Mouse (Mus musculus): Measurements from ENCODE around the gene Lcmt1. TPM values are rescaled to one million over a fixed set of nuclear protein-coding genes. Genes with fewer than 3 reads are reported as not detected.
A peak's percentile ranks its signal among the peaks of the same experiment; 100 is the strongest.

Lcmt1 gene
- total RNA-seq (2021) = 10 to 100 TPM; 21.8 to 22.1 TPM
- long read RNA-seq, experiment 1, transcript Lcmt1-201 (11 exons, 1,369 nt) = major isoform, 18 of 20 reads
- long read RNA-seq, experiment 1, partial matches to known transcripts = 2 of 20 reads
- long read RNA-seq, experiment 1, other reads (novel, unspliced or antisense) = 0 of 20 reads
- long read RNA-seq, experiment 2, transcript Lcmt1-201 (11 exons, 1,369 nt) = major isoform, 13 of 14 reads
- long read RNA-seq, experiment 2, partial matches to known transcripts = 0 of 14 reads
- long read RNA-seq, experiment 2, other reads (novel, unspliced or antisense) = 1 of 14 reads

DNA sequence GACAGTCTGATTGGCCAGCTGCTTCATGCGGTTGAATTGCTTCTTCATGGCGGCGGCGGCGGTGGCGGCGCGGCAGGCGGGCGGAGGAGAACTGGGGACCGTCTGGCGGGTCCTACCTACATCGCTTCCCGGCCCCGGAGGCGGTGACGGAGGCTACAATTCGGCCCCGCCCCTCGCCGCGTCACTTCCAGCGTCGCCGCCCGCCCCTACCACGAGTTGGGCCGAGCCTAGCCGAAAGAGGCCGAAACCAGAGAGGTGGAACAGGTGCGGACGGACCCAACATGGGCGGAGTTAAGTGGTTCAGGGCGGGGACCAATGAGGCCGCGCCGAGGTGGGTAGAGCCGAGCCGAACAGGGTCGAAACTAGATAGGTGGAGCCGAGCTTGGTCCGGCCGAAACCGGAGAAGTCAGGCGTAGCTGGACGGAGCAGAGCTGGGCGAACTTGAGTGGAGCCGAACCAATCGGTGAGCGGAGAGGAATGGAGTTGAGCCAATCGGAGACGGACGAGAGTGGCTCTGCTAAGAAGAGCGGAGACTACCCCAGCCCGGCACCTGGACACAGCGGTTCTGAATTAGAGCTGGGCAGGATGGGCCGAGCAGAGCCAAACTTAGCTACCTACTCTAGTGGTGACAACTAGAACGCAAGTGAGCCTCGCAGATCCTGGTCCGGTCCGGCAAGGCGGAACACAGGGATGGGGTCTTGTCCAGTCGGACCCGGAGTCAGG is at the start of gene Lcmt1, which contains the start of gene Arhgap17:
TSS of gene Lcmt1 (plus strand) at position 26 of the 723 bp plus-strand sequence.
TSS of gene Arhgap17 (minus strand) at position 157 of the 723 bp plus-strand sequence.
- peak; percentile 97 to 99 for DNase-seq

DNA sequence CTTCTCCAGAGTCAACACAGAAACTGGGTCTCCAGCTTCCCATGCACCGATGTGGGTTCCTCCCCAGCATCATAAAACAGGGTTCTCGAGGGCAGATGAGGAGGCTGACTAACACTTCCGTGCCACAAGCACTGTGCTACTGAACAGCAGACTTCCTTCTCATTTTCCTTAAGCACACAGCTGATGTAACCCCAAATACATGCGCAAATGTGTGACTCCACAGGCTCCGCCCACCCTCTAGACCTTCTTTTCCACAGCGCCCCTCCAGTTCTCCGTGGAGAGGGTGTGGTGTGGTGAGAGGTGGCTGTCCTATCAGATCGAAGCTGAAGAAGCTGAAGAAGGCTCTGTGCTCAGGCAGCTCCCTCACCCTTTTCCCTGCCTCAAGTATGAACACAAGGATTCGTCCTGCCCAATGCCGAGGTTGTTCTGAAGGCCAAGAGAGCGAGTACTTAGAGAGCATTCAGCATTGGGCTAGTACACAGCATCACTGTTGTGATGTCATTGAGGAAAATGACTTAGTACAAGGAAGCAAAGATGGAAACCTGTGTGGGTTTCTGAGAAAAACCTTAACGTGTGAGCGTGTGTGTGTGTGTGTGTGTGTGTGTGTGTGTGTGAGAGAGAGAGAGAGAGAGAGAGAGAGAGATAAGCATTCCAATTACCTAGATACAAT is 47.0 kb upstream of the Lcmt1 start:
- peak in 1 of 2 experiments; percentile 34 for DNase-seq

DNA sequence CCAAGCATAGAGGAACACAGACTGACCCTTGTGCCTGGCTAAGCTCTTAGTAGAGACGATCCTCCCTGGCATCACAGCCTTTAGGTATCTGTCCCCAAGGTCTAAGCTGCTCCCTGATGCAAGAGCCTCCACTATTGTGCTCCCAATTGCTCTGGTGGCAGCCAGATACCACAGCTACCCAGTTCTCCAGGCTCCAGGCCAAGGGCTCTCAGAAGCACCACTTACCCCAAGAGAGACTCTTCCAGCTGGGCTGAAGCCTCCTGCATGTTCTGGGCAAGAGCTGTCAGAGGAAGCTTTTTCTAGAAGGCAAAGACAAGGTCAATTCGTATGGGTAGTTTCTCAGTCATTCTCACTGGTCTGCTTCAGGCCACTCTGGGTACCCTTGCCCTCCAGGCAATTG is 46.2 kb upstream of the Lcmt1 start:
- DNase-seq = peak; percentile 70 to 83

DNA sequence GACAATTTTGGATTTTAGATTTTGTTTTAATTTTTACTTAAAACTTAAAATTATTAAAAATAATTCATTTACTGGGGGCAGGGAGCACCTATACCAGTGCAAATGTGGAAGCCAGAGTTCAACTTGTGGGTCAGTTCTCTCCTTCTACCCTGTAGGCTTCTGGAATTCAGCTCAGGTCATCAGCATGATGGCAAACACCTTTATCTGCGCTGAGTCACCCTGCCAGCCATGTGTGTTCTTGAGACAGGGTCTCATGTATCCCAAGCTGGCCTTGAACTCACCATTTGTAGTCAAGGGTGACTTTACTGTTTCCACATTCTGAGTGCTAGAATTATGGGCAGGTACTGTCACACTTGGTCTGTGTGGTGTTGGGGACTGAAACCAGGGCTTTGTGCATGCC is 45.5 kb upstream of the Lcmt1 start:
- DNase-seq = no peak

DNA sequence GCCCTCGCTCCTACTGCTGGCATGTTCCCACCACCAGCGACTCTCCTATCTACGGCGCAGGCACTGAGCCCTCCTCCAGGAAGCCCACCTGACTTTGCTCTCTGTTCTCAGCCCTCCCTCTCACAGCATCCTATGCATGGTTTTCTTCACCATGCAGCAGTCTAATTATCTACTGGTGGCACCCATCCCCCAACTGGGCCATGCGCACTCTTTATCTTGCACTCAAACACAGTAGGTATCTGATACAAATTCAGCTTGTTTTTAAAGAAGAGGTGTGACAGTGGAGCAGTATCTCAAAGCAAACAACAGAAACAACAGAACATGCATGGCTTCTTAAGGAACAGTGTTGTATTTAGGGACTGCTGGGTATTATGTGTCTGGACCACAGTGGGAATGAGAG is 43.5 kb upstream of the Lcmt1 start:
- DNase-seq = no peak

DNA sequence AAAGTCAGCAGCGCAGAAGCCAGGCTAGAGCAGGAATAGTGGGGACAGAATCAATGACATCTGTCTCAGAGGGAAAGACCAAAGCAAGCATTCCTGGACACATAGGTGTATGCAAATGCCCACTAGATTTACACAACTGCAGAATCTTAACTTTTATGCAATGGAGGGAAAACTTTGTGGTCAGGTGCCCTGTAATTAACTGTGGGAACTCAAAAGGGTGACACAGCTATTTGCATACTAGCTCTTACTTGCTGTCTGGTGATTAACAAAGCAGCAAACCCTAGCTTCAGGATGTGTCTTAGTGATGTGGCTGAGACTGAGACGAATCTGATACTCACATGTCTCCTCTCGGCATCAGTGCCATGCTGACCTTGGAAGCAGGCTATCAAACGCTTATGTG is 42.7 kb upstream of the Lcmt1 start:
- no peak for DNase-seq

DNA sequence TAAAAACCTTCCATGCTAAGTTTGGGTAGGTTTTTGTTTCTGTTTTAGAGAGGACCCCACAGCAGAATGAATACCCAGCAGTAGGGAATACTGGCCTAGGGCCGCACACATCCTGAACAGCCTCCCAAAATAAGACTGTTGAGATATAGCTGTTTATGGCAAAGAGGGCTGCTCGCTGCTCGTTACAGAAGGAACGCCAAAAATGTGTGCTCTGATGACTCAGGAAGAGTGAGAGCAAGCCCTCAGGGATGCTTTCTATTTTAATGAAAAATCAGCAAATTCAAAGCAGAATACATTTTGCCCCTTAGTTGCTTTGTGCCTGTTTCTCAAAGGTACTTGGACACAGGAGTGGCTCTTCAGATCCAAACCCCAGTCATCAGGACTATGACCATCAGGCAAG is 41.7 kb upstream of the Lcmt1 start:
- DNase-seq = no peak

DNA sequence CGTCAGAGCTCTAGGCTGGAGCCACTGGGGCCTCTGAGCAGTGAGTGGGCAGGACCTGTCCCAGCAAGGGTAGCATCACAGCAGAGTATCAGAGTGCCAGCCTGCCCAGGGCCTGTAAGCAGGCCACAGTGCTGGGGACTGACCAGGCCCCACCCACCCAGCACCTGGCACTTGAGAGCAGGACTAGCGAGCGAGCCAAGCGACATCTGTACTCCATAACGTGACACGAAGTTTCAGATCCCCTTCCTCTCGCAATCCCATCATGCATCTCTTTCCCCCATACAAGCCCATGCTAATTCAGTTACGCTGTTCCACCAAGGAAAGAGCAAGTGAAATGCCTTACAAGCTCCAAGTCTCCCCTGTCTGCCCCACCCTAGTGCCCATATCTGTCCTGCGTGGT is 39.1 kb upstream of the Lcmt1 start:
- peak in 1 of 2 experiments; percentile 58 for DNase-seq

DNA sequence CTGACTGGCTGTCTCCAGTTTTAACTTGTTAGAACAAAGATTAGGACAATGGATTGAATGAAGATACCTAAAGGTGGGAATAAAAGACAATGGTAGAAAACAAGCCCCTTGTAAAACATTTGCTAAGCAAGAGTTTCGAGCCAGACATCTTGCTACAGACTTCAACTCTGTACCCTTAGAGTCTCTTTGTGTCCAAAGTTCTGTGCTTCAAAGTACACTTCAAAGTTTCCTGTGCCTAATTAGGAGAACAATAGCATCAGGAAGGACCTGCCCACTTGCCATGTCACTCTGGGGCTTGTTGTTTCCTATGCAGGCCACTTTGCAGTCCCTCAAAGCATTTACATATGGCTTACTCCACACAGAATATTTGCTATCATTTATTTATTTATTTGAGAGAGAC is 33.3 kb upstream of the Lcmt1 start:
- peak in 1 of 2 experiments; percentile 72 for DNase-seq

DNA sequence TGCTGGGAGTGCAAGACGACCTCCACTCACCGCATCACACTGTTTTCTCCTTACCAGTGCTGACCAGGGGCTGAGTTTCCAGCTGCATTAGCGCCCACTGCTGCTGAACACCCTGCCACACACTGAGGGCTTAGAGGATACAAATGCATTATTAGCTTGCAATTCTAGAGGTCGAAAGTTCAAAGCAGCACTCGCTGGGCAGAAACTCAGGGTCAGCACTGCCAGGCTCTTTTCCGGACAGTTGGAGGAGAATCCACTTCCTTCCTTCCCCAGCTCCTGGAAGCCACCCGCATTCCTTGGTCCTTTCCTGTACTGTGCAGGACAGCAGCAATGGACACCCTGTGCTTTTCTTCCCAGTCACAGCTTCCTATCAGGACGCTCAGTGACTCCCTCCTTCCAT is 31.2 kb upstream of the Lcmt1 start:
- peak in 1 of 2 experiments; percentile 33 for DNase-seq

DNA sequence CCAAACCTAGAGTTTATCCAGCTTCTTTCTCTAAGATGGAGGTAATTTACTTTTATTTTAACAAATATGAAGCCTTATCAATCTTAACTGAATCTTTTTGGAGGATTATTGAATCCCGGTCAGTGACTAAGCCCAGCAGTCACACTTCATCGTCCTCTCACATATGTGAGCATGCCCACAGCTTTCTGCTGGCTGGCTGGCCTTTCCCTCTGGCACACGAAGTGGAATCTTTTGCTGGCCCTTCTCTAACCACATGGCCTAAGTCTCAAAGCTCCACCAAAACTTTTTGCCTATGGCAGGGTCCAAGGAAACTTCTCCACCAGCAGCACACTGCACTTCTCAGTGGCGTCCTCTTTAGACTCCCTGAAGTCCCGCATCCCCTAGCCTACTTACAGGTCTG is 27.7 kb upstream of the Lcmt1 start:
- peak; percentile 51 to 68 for DNase-seq

DNA sequence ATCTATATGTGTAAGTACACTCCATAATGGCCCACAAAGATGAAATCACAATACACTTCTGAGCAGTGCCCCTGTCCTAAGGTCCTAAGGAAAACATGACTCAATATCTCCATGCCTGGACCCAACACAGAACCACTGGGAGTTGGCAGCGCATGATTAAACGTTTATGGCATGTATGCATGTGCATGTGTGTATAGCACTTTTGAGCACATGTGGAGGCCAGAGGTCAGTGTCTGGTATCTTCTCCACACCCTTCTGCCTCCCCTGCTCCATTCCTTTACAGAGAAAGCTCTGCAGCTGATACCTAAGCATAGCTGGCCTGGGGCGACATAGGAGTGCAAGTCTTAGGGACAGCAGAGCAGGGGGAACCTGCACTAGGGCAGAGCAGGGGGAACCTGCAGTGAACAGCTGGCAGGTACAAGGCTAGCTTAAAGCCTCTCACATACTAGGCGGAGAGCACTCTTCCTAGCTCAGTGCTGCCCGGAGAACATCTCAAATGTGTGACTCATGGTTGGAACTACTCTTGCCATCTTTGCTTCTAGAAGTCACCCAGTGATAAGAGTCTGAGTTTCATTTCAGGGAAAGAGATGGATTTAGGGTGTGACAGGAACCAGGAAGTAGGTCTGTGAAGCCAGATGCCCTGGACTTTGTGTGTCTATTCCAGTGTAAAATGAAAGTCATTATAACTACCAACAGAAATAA is 25.4 kb upstream of the Lcmt1 start:
- no peak for DNase-seq

DNA sequence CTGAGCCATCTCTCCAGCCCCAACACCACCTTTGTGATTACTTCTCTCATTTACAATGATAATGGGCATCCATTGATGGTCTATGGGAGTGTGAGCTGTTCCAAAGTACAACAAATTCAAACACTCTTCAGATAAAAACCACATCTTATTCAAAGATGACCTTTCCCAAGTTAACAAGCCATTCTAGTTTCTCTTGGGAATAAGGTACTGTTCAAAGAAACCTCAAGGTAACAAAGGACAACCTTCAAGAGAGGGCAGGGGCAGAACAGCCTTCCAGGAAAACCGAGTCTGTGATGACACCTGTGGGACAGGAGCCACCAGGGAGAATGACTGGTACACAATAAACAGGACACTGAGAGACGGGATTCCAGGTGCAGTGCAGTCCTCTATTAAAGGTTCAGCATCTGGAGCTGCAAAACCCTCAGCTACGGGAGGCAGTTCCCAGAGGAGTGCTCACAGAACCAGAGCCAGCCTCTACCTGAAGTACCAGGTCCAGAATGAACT is 24.5 kb upstream of the Lcmt1 start:
- no peak for DNase-seq

DNA sequence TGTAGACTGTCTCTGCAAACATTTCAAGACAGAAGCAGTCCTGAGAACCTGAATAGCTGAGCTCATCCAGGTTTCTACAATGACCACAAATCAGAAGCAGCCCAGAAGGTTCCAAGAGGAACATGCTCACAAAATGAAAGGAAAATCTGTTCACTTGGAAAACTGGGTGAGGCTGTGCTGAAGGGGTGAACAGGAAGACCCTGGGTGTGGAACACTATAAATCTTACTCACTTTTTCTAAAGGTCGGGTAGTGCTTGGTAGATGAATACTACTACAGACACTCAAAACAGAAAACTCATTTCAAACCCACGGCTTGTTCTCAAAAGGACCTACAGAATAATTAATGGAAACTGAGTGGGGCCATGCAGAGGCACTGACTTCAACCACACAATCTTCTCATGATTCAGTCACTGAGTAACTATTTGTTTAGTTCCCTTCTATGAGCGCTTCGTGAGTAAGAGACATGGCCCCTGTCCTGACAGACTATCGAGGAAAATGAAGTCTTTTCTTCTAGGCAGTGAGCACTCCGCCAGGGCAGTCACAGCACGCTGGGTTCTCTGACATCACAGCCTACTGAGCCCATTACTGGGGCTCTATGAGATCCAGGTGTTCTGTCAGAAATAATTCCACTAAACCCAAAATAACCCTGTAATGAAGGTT is 22.8 kb upstream of the Lcmt1 start:
- no peak for DNase-seq

DNA sequence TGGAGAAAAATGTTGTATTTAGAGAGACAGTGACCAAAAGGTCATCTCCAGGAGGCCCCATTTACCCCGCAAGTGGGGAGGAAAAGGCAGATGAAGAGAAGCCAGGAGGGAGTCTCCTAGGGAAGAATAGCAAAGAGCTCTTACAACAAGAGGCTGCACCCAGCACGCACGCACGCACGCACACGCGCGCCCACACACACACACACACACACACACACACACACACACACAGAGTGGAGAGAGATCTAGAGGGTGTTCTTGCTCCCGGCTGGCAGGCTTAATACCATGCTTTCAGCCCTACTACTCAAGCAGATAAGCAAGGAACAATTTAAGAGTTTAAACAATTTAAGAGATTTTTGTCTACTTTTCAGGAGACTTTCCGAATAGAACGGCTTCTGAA is 19.8 kb upstream of the Lcmt1 start:
- DNase-seq = no peak

DNA sequence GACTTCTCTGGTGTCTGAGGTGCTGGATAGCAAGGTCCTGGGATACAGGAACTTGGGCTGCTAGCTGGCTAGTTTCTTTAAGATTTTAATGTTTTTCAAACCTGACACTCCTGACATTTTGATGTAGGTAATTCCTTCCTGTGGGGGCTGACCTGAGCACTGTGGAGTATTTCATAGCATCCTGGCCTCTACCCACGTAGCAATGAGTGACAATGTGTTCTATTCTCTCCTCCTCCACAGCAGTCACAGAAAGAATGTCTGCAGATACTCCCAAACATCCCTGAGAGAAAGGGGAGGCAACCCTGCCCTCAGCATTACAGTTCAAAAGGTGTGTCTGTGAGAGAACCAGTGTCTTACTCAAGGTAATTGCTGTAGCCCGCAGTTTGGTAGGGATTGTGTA is 19.3 kb upstream of the Lcmt1 start:
- no peak for DNase-seq

DNA sequence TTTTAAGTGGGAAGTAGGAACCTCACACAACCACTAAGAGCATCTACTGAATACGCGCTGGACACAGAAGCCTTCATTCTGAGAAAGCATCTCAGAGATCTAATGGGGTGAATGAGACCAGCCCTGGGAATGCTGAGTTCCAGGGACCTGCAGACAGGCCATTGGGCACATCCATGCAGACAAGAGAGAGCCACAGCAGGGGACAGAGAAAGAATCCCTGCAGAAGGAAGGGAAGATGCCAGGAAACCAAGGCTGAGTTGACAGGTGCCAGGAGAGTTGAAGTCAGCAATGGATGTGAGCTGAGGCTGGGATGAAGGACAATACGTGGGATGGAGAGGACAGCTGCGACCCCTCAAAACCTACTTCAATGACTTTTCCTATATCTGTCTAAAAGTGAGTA is 16.5 kb upstream of the Lcmt1 start:
- DNase-seq = no peak

DNA sequence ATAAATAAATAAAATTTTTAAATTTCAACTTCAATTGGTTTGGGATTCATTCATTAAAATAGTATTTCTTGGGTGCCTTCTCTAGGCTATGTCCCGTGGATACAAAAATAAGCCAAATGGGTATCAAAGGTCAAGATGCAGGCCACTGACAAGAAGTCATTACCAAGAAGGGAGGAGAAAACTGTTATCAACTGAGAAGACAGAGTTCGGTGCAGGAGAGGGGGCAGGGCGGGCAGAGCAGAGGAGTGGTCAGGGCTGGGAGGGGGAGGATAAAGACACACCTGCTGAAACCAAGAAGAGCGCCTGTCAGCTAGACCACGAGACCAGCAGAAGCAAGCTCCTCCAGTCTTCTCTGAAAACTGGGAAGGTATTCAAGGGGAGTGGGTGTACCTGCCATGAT is 15.7 kb upstream of the Lcmt1 start:
- DNase-seq = no peak

DNA sequence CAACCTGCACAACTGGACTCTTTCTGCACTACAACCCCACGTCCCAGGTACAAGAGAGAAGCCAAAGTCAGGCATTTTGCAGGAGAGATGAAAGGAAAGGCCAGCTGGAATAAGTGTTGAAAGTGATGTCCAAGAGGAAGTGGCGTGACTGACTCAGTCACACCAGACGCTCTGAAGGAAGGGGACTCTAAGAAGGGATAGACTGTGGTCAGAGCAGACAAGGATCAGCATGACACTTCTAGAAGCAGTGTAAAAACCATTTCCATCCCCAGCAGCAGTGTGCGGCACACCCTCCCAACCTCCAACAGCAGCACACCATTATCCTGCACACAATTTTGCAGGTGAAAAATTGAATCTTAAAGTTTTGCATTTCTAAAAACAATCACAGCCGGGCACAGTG is 15.2 kb upstream of the Lcmt1 start:
- no peak for DNase-seq

DNA sequence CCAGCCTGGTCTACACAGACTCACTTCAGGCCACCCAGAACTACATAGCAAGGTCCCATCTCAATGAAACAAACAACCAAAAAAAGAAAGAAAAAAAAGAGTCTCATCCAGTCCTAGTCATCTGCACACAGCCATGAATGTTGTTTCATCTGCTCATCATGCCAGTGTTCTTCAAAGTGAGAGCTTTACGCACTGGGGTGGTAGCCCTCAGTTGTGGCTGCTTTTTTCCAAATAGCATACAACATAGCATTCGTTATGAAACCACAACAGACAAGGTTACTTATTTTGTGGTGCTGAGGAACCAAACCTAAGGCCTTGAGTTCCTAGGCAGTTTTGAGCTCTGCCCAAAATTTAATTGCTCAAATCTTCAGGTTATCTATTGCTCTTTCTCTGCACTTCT is 14.7 kb upstream of the Lcmt1 start:
- DNase-seq = no peak

DNA sequence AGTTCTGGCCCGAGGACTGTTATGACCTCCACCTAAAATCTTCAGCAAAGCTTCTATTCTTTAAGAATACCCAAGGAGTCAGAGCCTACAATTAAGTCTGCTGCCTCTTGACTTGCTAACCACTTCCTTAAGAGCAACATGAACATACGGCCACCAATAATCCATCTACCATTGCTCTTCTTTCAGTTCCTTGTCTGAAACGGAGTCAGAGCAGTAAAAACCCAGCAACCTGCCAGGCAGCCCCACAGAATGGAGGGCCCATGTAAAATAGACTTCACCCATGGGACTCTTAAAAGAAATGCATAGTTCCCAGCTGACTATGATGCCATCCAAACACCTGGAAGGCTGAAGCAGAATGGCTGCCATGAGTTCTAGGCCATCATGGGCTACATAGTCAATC is 13.4 kb upstream of the Lcmt1 start:
- no peak for DNase-seq

DNA sequence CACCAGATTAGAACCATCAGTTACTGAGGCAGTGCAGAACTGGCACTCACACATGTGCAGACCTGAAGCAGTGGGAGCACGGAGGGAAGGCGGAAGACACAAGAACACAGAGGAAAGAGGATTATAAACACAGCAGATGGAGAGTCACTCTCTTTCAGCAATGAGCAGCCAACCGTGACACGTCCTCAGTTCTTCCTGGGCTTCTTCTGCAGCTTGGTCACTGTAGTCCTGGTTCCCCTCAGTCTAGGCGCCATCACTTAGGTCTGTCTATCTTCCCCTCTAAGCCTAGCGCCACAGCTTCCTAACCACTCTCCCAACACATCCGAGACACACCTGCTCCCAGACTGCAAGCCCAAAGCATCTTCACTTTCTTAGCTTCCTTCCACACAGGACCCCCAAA is 10.5 kb upstream of the Lcmt1 start:
- no peak for DNase-seq

Measured in heart, adult 18-20 months (tissue).